Mouse (Mus musculus) CH12.LX (cell line): ENCODE data around the gene Uba52.

Experiments used
- CTCF ChIP-seq, 2 experiments: IDR thresholded peaks in 1 of 2; conservative IDR thresholded peaks in 1 of 2; 2 replicates each; pipeline ENCODE4 v1.5.1; 2011 to 2012; ENCODE audit warnings: low read depth in 2 of 2, low read length in 2 of 2, improper control_type of control experiment in 1 of 2, inconsistent platforms in 1 of 2, mild to moderate bottlenecking in 1 of 2, moderate library complexity in 1 of 2
- HCFC1 ChIP-seq: IDR thresholded peaks from 2 replicates; pipeline ENCODE4 v1.6.1; 2012; ENCODE audit warnings: low read depth, mild to moderate bottlenecking, inconsistent platforms, low read length, improper control_type of control experiment
- KAT2A ChIP-seq: IDR thresholded peaks from 2 replicates; pipeline ENCODE4 v1.6.1; 2012; ENCODE audit warnings: low read length, improper control_type of control experiment, inconsistent platforms; ENCODE audit not compliant: insufficient replicate concordance
- MAFK ChIP-seq: IDR thresholded peaks from 2 replicates; pipeline ENCODE4 v1.6.1; 2011; ENCODE audit warnings: low read length, improper control_type of control experiment; ENCODE audit not compliant: insufficient replicate concordance
- MAX ChIP-seq: IDR thresholded peaks from 2 replicates; pipeline ENCODE4 v1.6.1; 2011; ENCODE audit warnings: low read length, improper control_type of control experiment
- ZMIZ1 ChIP-seq: IDR thresholded peaks from 2 replicates; pipeline ENCODE4 v1.6.1; 2012; ENCODE audit warnings: low read depth, mild to moderate bottlenecking, inconsistent platforms, low read length, improper control_type of control experiment
- ZNF384 ChIP-seq: IDR thresholded peaks from 2 replicates; pipeline ENCODE4 v1.6.1; 2012; ENCODE audit warnings: low read depth, low read length, improper control_type of control experiment, inconsistent platforms

DNA sequence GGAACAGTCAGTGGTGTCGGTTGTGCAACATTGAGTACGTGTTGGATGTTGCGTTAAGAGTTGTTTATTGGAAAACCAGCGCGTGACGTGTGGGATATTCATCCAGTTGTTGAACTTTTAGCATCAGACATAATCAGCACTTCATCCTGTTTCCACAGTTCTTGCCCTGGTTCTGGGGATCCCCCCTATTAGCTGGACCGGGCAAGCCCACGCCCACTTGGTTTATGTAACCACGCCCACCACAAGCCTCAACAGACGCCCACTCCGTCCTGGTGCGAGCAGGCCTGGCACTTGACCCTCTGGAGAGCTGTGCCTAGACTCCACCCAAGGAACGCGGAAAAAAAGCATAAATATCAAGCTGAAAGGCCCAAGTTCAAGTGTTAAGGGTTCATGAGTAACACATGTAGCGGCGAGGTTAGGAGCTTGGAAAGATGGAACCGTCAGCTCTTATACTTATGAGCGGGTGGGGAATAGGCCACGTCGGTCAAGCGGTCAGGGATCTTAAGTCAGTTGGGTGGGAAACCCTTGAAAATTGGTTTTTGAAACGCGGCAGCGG, 27.5 kb upstream of the Uba52 start:
- TF ChIP-seq MAX (0 out of 2 replicates have a peak, but pooled peaks have one; percentile 40), ZNF384 (no peak), CTCF (conservative IDR thresholded peaks at IDR 0.05 in 1 of 2, IDR thresholded peaks at IDR 0.05 in 1 of 2; ENCODE audit: low read depth in 2 of 2, low read length in 2 of 2) (no peak), ZMIZ1 (no peak; the same call in 1 of the 2 replicates), KAT2A (no peak), MAFK (no peak; the same call in 1 of the 2 replicates), HCFC1 (0 out of 2 replicates have a peak, but pooled peaks have one; percentile 17)
